Mouse (Mus musculus) hindbrain, embryonic 11.5 days (tissue): Measurements from ENCODE around the gene Grin2b. TPM values are rescaled to one million over a fixed set of nuclear protein-coding genes. Genes with fewer than 3 reads are reported as not detected.

Source experiments
- ATAC-seq: fragments of 200-750 bp; cut with Nextera tagmentation; 2 replicates; pipeline ENCODE4 v1.8.0; 2017; ENCODE audit warnings: mild to moderate bottlenecking, moderate TSS enrichment, moderate library complexity; ENCODE audit not compliant: low FRiP score
- DNase-seq: peaks from one replicate; pipeline ENCODE4 v3.0.0-alpha.2; 2015; ENCODE audit warnings: low spot score
- H3K27ac ChIP-seq: fragments of 300-500 bp; sonication (generic); 2 replicates; pipeline ENCODE4 v1.5.1; 2014; ENCODE audit warnings: mild to moderate bottlenecking, low read depth, low read length
- H3K27me3 ChIP-seq: fragments of 300-500 bp; sonication (generic); 2 replicates; pipeline ENCODE4 v1.6.1; 2014; ENCODE audit warnings: mild to moderate bottlenecking, low read length, moderate library complexity, mixed read lengths; ENCODE audit not compliant: control insufficient read depth, insufficient read depth
- H3K36me3 ChIP-seq: fragments of 300-500 bp; sonication (generic); 2 replicates; pipeline ENCODE4 v1.6.1; 2014; ENCODE audit warnings: mild to moderate bottlenecking, low read length, moderate library complexity, mixed read lengths; ENCODE audit not compliant: control insufficient read depth, insufficient read depth
- H3K4me1 ChIP-seq: fragments of 300-500 bp; sonication (generic); replicated peaks from 2 replicates; pipeline ENCODE4 v1.6.1; 2014; ENCODE audit warnings: low read length, mixed read lengths; ENCODE audit not compliant: control insufficient read depth, insufficient read depth
- H3K4me2 ChIP-seq: fragments of 300-500 bp; sonication (generic); replicated peaks from 2 replicates; pipeline ENCODE4 v1.6.1; 2014; ENCODE audit warnings: mild to moderate bottlenecking, low read depth, low read length
- H3K4me3 ChIP-seq: fragments of 300-500 bp; sonication (generic); 2 replicates; pipeline ENCODE4 v1.5.1; 2014; ENCODE audit warnings: low read depth, low read length
- H3K9ac ChIP-seq: fragments of 300-500 bp; sonication (generic); 2 replicates; pipeline ENCODE4 v1.6.1; 2014; ENCODE audit warnings: low read depth, low read length
- H3K9me3 ChIP-seq: fragments of 300-500 bp; sonication (generic); 2 replicates; pipeline ENCODE4 v1.6.1; 2016; ENCODE audit warnings: low read length; ENCODE audit not compliant: control insufficient read depth
- WGBS: fragments of 180-500 bp; shearing (Covaris S2); extraction: QIAGEN DNeasy Blood & Tissue Kit; methylation state at CpG from one replicate; pipeline ENCODE4 v1.1.7; 2014; 5-methylcytosine and 5-hydroxymethylcytosine counted together
- polyA plus RNA-seq: library from polyadenylated mRNA; unstranded; fragments of >200 nt; fragmentation: Nextera tagmentation; extraction: Ambion mirVana; gene quantifications from 2 replicates; pipeline ENCODE4 v1.2.1, GENCODE M21; 2014

The Grin2b gene
- polyA plus RNA-seq, 1 experiment from 2014 or later, result 2.0 TPM

GRCm38 (mm10) chr6:136010290-136011037 is 162.8 kb downstream of the Grin2b start:
- H3K27me3 ChIP-seq, result no peaks in the 10 kb centered on the region
- H3K9ac ChIP-seq, result no peak overlapping the region
- WGBS, result 37% methylated on average over 7 of the region's 7 CpGs
- H3K9me3 ChIP-seq, result no peaks in the 10 kb centered on the region
- no peak overlapping the region for H3K4me3 ChIP-seq
- no peak overlapping the region for H3K27ac ChIP-seq
- H3K4me1 ChIP-seq, result no peaks in the 10 kb centered on the region
- ATAC-seq (peak; percentile 25; the same call in 1 of the 2 replicates), DNase-seq (peak; percentile 25)
- H3K36me3 ChIP-seq, result no peaks in the 10 kb centered on the region
- no peak overlapping the region for H3K4me2 ChIP-seq

DNA sequence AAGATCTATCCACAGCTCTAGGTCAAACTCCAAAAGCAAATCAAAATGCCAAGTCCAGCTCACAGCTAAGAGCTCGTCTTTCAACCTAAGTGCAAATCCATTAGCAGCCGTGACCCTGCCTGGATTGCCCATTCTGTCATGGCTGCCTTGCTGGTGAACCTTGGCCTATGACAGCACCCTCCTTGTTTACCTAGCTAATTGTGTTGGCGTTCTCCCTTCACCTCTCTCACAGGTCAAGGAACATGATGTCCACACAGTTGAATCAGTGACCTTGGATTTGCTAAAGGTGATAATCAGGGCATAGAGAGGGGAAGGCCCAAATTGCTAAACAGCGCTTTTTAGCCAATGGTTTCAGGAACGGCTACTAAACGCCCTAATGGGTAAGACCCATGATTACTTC is 165.2 kb downstream of the Grin2b start:
- Histone ChIP-seq H3K27ac (no peak overlapping the region), H3K27me3 (no peaks in the 10 kb centered on the region), H3K4me3 (no peak overlapping the region), H3K9me3 (no peaks in the 10 kb centered on the region), H3K9ac (no peak overlapping the region), H3K36me3 (no peaks in the 10 kb centered on the region), H3K4me1 (no peaks in the 10 kb centered on the region), H3K4me2 (no peak overlapping the region)
- no peak for DNase-seq
- WGBS, result 80% methylated on average over 6 of the region's 6 CpGs
- ATAC-seq, result no peak

GRCm38 (mm10) chr6:135994691-135995090 is 178.6 kb downstream of the Grin2b start:
- H3K4me1 ChIP-seq, result no peaks in the 10 kb centered on the region
- no peak overlapping the region for H3K4me3 ChIP-seq
- WGBS, result 65% methylated on average over 7 of the region's 7 CpGs
- H3K9me3 ChIP-seq, result no peaks in the 10 kb centered on the region
- ATAC-seq, result no peak
- no peak overlapping the region for H3K27ac ChIP-seq
- H3K4me2 ChIP-seq, result no peak overlapping the region
- H3K9ac ChIP-seq, result no peak overlapping the region
- no peak for DNase-seq
- no peaks in the 10 kb centered on the region for H3K27me3 ChIP-seq
- H3K36me3 ChIP-seq, result no peaks in the 10 kb centered on the region

DNA sequence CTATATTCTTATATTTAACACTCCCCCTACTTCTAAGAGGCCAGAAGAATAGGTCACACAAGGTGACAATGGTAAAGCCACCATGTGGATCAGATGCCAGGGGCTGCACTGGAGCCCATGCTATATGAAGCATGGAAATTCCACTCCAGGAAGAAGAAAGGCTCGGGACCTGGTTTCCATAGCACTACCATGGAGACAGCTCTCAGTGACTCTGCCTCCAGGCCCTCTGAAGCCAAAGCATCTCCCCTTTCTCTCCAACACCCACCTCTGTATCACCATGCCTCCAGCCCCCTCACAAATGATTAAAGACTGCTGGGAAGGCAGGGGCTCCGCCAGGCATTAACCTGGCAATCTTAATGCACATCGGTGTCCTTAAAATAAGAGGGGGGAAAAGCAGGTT is 179.4 kb downstream of the Grin2b start:
- Histone ChIP-seq H3K9me3 (no peaks in the 10 kb centered on the region), H3K4me3 (no peak overlapping the region), H3K27ac (no peak overlapping the region), H3K27me3 (no peaks in the 10 kb centered on the region), H3K9ac (no peak overlapping the region), H3K4me2 (no peak overlapping the region), H3K4me1 (no peaks in the 10 kb centered on the region), H3K36me3 (no peaks in the 10 kb centered on the region)
- ATAC-seq (peak; percentile 56; the same call in 1 of the 2 replicates), DNase-seq (peak; percentile 50)
- WGBS, result 60% methylated on average over 3 of the region's 3 CpGs

DNA sequence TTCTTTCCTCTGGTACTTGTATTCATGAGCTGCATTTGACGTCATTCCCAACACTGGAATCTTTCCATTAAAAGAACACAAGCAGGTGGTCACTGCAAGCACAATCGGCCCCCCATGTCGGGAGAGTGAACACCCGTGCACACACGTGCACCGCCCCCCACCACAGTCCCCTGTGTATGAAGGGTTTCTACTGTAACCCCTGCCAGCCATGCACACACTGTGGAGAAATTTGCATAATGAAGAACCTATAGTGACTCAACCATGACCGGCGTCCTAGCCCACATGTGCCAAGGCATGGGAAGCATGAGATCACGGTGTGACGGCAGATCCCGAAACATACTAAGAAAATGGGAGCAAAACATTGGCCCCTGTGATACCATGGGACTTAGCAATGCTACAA is 179.9 kb downstream of the Grin2b start:
- WGBS, result 78% methylated on average over 11 of the region's 11 CpGs

DNA sequence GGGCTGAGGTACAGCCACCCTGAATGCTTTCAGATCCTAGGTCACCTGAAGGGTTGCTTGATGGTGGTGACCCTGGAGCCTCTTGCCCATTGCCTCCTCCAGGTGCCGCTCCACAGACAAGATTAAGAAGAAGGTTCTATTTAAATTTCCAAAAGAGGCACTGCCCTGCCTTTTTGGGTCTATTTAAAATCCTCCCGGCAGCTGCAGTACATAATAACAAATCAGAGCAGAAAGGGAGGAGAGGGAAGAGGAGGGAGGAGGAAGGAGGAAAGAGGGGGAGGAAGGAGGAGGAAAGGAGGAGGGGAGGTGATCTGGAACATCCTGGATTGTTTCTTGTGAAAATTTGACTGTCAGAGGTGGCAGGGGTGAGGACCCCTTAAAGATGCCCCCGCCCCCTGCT is 197.2 kb downstream of the Grin2b start:
- Histone ChIP-seq H3K4me3 (no peak overlapping the region), H3K4me2 (no peak overlapping the region), H3K9ac (no peak overlapping the region), H3K27me3 (no peaks in the 10 kb centered on the region), H3K9me3 (no peaks in the 10 kb centered on the region), H3K36me3 (no peaks in the 10 kb centered on the region), H3K27ac (no peak overlapping the region), H3K4me1 (no peaks in the 10 kb centered on the region)
- no peak for DNase-seq
- 59% methylated on average over 3 of the region's 3 CpGs for WGBS
- no peak for ATAC-seq

More for the DNA sequence above, 179.9 kb downstream of the Grin2b start:
- no peak overlapping the region for H3K27ac ChIP-seq
- no peaks in the 10 kb centered on the region for H3K4me1 ChIP-seq
- no peaks in the 10 kb centered on the region for H3K9me3 ChIP-seq
- peak; percentile 65; the same call in 1 of the 2 replicates for ATAC-seq
- H3K9ac ChIP-seq, result no peak overlapping the region
- H3K36me3 ChIP-seq, result no peaks in the 10 kb centered on the region
- no peak for DNase-seq
- H3K4me2 ChIP-seq, result no peak overlapping the region
- H3K27me3 ChIP-seq, result no peaks in the 10 kb centered on the region
- H3K4me3 ChIP-seq, result no peak overlapping the region

- Histone ChIP-seq H3K4me3 (no peak overlapping the region), H3K27ac (no peak overlapping the region), H3K27me3 (no peaks in the 10 kb centered on the region), H3K9ac (no peak overlapping the region), H3K9me3 (no peaks in the 10 kb centered on the region), H3K36me3 (no peaks in the 10 kb centered on the region), H3K4me1 (no peaks in the 10 kb centered on the region), H3K4me2 (no peak overlapping the region)
- ATAC-seq (no peak), DNase-seq (no peak)
- 72% methylated on average over 9 of the region's 9 CpGs for WGBS
These were observed 200.8 kb downstream of the Grin2b start for GRCm38 (mm10) chr6:135972481-135972880.

- Histone ChIP-seq H3K36me3 (no peaks in the 10 kb centered on the region), H3K27ac (no peak overlapping the region), H3K4me1 (no peaks in the 10 kb centered on the region), H3K9ac (no peak overlapping the region), H3K9me3 (no peaks in the 10 kb centered on the region), H3K4me2 (no peak overlapping the region), H3K27me3 (no peaks in the 10 kb centered on the region), H3K4me3 (no peak overlapping the region)
- WGBS, result 90% methylated on average over 4 of the region's 4 CpGs
- DNase-seq, result no peak
- ATAC-seq, result no peak
These were observed 201.8 kb downstream of the Grin2b start for GRCm38 (mm10) chr6:135971481-135971880.

DNA sequence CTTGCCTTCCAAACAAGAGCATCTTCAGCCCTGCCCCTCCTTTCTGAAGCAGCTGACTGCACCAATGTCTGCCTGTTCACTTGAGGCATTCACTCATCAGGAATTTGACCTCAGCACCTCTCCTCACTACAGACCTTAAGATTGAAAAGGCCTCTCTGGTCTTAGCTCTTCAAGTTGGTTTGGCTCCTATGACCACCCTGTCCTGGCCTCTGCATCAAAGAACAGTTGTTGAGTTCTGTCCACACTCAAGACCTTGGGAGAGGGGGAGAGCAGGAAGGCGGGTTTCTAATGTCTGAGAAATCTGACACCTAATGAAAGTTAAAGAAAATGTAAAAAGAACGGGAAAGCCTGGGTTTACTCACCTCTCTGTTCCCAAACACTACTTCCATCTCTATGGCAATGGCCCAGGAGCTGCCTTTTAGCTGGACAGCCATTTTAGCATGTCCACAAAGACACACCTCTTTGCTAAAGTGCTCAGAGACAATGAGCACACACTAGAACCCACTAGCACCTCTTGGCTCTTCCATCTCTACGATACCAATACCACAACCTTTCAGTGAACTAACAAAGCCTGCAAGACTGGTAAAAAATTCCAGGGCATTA is 202.5 kb downstream of the Grin2b start:
- Histone ChIP-seq H3K4me3 (no peak overlapping the region), H3K4me1 (no peaks in the 10 kb centered on the region), H3K36me3 (no peaks in the 10 kb centered on the region), H3K9me3 (no peaks in the 10 kb centered on the region), H3K9ac (no peak overlapping the region), H3K27ac (no peak overlapping the region), H3K4me2 (no peak overlapping the region), H3K27me3 (no peaks in the 10 kb centered on the region)
- ATAC-seq (no peak), DNase-seq (no peak)
- WGBS, result 75% methylated on average over 3 of the region's 3 CpGs
